Mouse (Mus musculus): ENCODE measurements around the gene Nif3l1. TPM values are rescaled to one million over a fixed set of nuclear protein-coding genes. Genes with fewer than 3 reads are reported as not detected.

The Nif3l1 gene
- total and polyA plus RNA-seq, 3 experiments = 28.5 to 32.8 TPM; not detected in 1

- Histone ChIP-seq H3K27ac (ENCODE audit: control insufficient read depth, low read depth, low read length) (no peak overlapping the region), H3K27me3 (ENCODE audit: control insufficient read depth in 1 of 2, insufficient read depth in 2 of 2, low read length in 2 of 2) (no peaks in the 10 kb centered on the region), H3K9ac (ENCODE audit: control insufficient read depth, low read depth, low read length, poor library complexity, severe bottlenecking) (no peak overlapping the region), H3K79me2 (ENCODE audit: control insufficient read depth, insufficient read depth, low read length, poor library complexity) (no peaks in the 10 kb centered on the region), H3K36me3 (ENCODE audit: control insufficient read depth in 1 of 2, insufficient read depth in 2 of 2, low read length in 2 of 2) (peaks cover 0 to 24% of the 10 kb centered on the region in 2 experiments; a peak in 2 of 4 replicates), H3K9me3 (replicated peaks; ENCODE audit: insufficient read depth, low read length) (no peaks in the 10 kb centered on the region), H3K4me1 (ENCODE audit: control insufficient read depth in 1 of 2, insufficient read depth in 2 of 2, low read length in 2 of 2) (no peaks in the 10 kb centered on the region), H3K4me3 (ENCODE audit: control insufficient read depth in 1 of 2, insufficient read depth in 1 of 2, low read depth in 2 of 2, low read length in 2 of 2) (no peak overlapping the region)
- peak; percentile 25 for DNase-seq (ENCODE audit: low read depth, low spot score)
- no peak for TF ChIP-seq HCFC1 (IDR thresholded peaks at IDR 0.05; ENCODE audit: low read depth, low read length)
- TF ChIP-seq UBTF (IDR thresholded peaks at IDR 0.05; ENCODE audit: borderline replicate concordance, insufficient read depth, low read depth, low read length) = no peak
- no peak for TF ChIP-seq JUND (IDR thresholded peaks at IDR 0.05; ENCODE audit: low read depth, low read length)
- TF ChIP-seq TCF12 (IDR thresholded peaks at IDR 0.05; ENCODE audit: low read depth, low read length) = no peak
- no peak for TF ChIP-seq BHLHE40 (IDR thresholded peaks at IDR 0.05; ENCODE audit: borderline replicate concordance, low read depth, low read length)
- TF ChIP-seq ZC3H11A (IDR thresholded peaks at IDR 0.05; ENCODE audit: low read depth, low read length) = no peak
- no peak for TF ChIP-seq GABPA (IDR thresholded peaks at IDR 0.05; ENCODE audit: low read depth, low read length)
- TF ChIP-seq MYB (IDR thresholded peaks at IDR 0.05; ENCODE audit: low read depth, low read length) = no peak
- no peak; the same call in 1 of the 2 replicates for TF ChIP-seq POLR2AphosphoS2 (IDR thresholded peaks at IDR 0.05; ENCODE audit: low read length)
- no peak for TF ChIP-seq MAFK (IDR thresholded peaks at IDR 0.05; ENCODE audit: borderline replicate concordance, low read depth, low read length)
- TF ChIP-seq NRF1 (IDR thresholded peaks at IDR 0.05; ENCODE audit: insufficient read depth, low read depth, low read length, poor library complexity, severe bottlenecking) = no peak
- no peak for TF ChIP-seq MXI1 (IDR thresholded peaks at IDR 0.05; ENCODE audit: low read depth, low read length)
- no peak for TF ChIP-seq TBP (IDR thresholded peaks at IDR 0.05; ENCODE audit: low read depth, low read length)
- no peak for TF ChIP-seq CTCF (IDR thresholded peaks at IDR 0.05 in 2 of 3, conservative IDR thresholded peaks at IDR 0.05 in 1 of 3; ENCODE audit: control insufficient read depth in 1 of 3, insufficient read depth in 1 of 3, low read depth in 2 of 3, low read length in 3 of 3, poor library complexity in 1 of 3, severe bottlenecking in 1 of 3)
- TF ChIP-seq MYC (IDR thresholded peaks at IDR 0.05; ENCODE audit: low read depth, low read length) = no peak
- TF ChIP-seq ZKSCAN1 (IDR thresholded peaks at IDR 0.05; ENCODE audit: low read depth, low read length) = no peak
- TF ChIP-seq ZNF384 (IDR thresholded peaks at IDR 0.05; ENCODE audit: low read depth, low read length) = no peak
Measured at GRCm38 (mm10) chr1:58408141-58408540, 36.8 kb upstream of the Nif3l1 start.

GRCm38 (mm10) chr1:58409553-58410197 lies 35.3 kb upstream of the Nif3l1 start:
- Histone ChIP-seq H3K27me3 (ENCODE audit: control insufficient read depth in 1 of 2, insufficient read depth in 2 of 2, low read length in 2 of 2) (no peaks in the 10 kb centered on the region), H3K79me2 (ENCODE audit: control insufficient read depth, insufficient read depth, low read length, poor library complexity) (no peaks in the 10 kb centered on the region), H3K4me3 (ENCODE audit: control insufficient read depth in 1 of 2, insufficient read depth in 1 of 2, low read depth in 2 of 2, low read length in 2 of 2) (no peak overlapping the region), H3K36me3 (ENCODE audit: control insufficient read depth in 1 of 2, insufficient read depth in 2 of 2, low read length in 2 of 2) (peaks cover 0 to 27% of the 10 kb centered on the region in 2 experiments; a peak in 2 of 4 replicates), H3K4me1 (ENCODE audit: control insufficient read depth in 1 of 2, insufficient read depth in 2 of 2, low read length in 2 of 2) (no peaks in the 10 kb centered on the region), H3K27ac (ENCODE audit: control insufficient read depth, low read depth, low read length) (no peak overlapping the region), H3K9ac (ENCODE audit: control insufficient read depth, low read depth, low read length, poor library complexity, severe bottlenecking) (no peak overlapping the region), H3K9me3 (replicated peaks; ENCODE audit: insufficient read depth, low read length) (no peaks in the 10 kb centered on the region)
- peak; percentile 26 for DNase-seq (ENCODE audit: low read depth, low spot score)
- no peak for TF ChIP-seq MAX (IDR thresholded peaks at IDR 0.05; ENCODE audit: low read length)
- no peak for TF ChIP-seq SIN3A (IDR thresholded peaks at IDR 0.05; ENCODE audit: low read length)
- TF ChIP-seq POLR2AphosphoS5 (IDR thresholded peaks at IDR 0.05; ENCODE audit: borderline replicate concordance, low read depth, low read length) = no peak
